Mouse (Mus musculus): ENCODE results near the gene Ap5b1. TPM values are rescaled to one million over a fixed set of nuclear protein-coding genes. Genes with fewer than 3 reads are reported as not detected.

Ap5b1 gene
- polyA plus RNA-seq, 1 experiment from 2014 or later, result 11.5 TPM

- Histone ChIP-seq H3K9ac (replicated peaks; ENCODE audit: low read length) (no peak overlapping the region), H3K27ac (ENCODE audit: low read length) (no peak overlapping the region), H3K4me2 (replicated peaks; ENCODE audit: low read depth, low read length) (no peak overlapping the region), H3K4me1 (ENCODE audit: insufficient read depth, low read length) (peaks cover 3% of the 10 kb centered on the region; the same call in 1 of the 2 replicates), H3K27me3 (ENCODE audit: insufficient read depth, low read length) (no peaks in the 10 kb centered on the region), H3K4me3 (ENCODE audit: low read length) (no peak overlapping the region), H3K9me3 (ENCODE audit: low read length) (no peaks in the 10 kb centered on the region), H3K36me3 (ENCODE audit: insufficient read depth, low read length) (peaks cover 21% of the 10 kb centered on the region)
- no peak for ATAC-seq (ENCODE audit: low FRiP score, low TSS enrichment)
- WGBS, result 68% methylated on average over 4 of the region's 4 CpGs
Measured at GRCm38 (mm10) chr19:5547471-5548056, 20.3 kb upstream of the Ap5b1 start.

GRCm38 (mm10) chr19:5553802-5554201 lies 14.0 kb upstream of the Ap5b1 start:
- Histone ChIP-seq H3K4me1 (ENCODE audit: insufficient read depth, low read length) (peaks cover 37% of the 10 kb centered on the region), H3K36me3 (ENCODE audit: insufficient read depth, low read length) (peaks cover 21% of the 10 kb centered on the region), H3K9me3 (ENCODE audit: low read length) (no peaks in the 10 kb centered on the region), H3K27ac (ENCODE audit: low read length) (no peak overlapping the region), H3K4me3 (ENCODE audit: low read length) (no peak overlapping the region), H3K27me3 (ENCODE audit: insufficient read depth, low read length) (peaks cover 9% of the 10 kb centered on the region), H3K4me2 (replicated peaks; ENCODE audit: low read depth, low read length) (no peak overlapping the region), H3K9ac (replicated peaks; ENCODE audit: low read length) (0 out of 2 replicates have a peak overlapping the region, but pooled peaks have one; percentile 5)
- no peak for ATAC-seq (ENCODE audit: low FRiP score, low TSS enrichment)
- 46% methylated on average over 8 of the region's 8 CpGs for WGBS

- peaks cover 41% of the 10 kb centered on the region for H3K4me1 ChIP-seq (ENCODE audit: insufficient read depth, low read length)
- H3K36me3 ChIP-seq (ENCODE audit: insufficient read depth, low read length), result peaks cover 21% of the 10 kb centered on the region
- peaks cover 14% of the 10 kb centered on the region for H3K27me3 ChIP-seq (ENCODE audit: insufficient read depth, low read length)
- H3K9ac ChIP-seq (replicated peaks; ENCODE audit: low read length), result no peak overlapping the region
- ATAC-seq (ENCODE audit: low FRiP score, low TSS enrichment), result 0 out of 2 replicates have a peak, but pooled peaks have one; percentile 46
- WGBS, result 68% methylated on average over 14 of the region's 14 CpGs
- H3K27ac ChIP-seq (ENCODE audit: low read length), result no peak overlapping the region
- H3K4me3 ChIP-seq (ENCODE audit: low read length), result no peak overlapping the region
- no peaks in the 10 kb centered on the region for H3K9me3 ChIP-seq (ENCODE audit: low read length)
- H3K4me2 ChIP-seq (replicated peaks; ENCODE audit: low read depth, low read length), result no peak overlapping the region
Measured at GRCm38 (mm10) chr19:5554212-5554611, 13.6 kb upstream of the Ap5b1 start.

- Histone ChIP-seq H3K27ac (ENCODE audit: low read length) (peak overlapping the region; percentile 94), H3K4me1 (ENCODE audit: insufficient read depth, low read length) (peaks cover 63% of the 10 kb centered on the region), H3K27me3 (ENCODE audit: insufficient read depth, low read length) (peaks cover 34% of the 10 kb centered on the region), H3K36me3 (ENCODE audit: insufficient read depth, low read length) (no peaks in the 10 kb centered on the region), H3K9ac (replicated peaks; ENCODE audit: low read length) (peak overlapping the region; percentile 55), H3K9me3 (ENCODE audit: low read length) (no peaks in the 10 kb centered on the region), H3K4me2 (replicated peaks; ENCODE audit: low read depth, low read length) (peak overlapping the region; percentile 66), H3K4me3 (ENCODE audit: low read length) (peak overlapping the region; percentile 55)
- WGBS, result 21% methylated on average over 7 of the region's 7 CpGs
- ATAC-seq (ENCODE audit: low FRiP score, low TSS enrichment), result peak; percentile 69
Measured at GRCm38 (mm10) chr19:5558169-5558568, 9.7 kb upstream of the Ap5b1 start.

GRCm38 (mm10) chr19:5558770-5559169 lies 9.1 kb upstream of the Ap5b1 start:
- no peaks in the 10 kb centered on the region for H3K9me3 ChIP-seq (ENCODE audit: low read length)
- peak overlapping the region; percentile 66 for H3K4me2 ChIP-seq (replicated peaks; ENCODE audit: low read depth, low read length)
- H3K27me3 ChIP-seq (ENCODE audit: insufficient read depth, low read length), result peaks cover 34% of the 10 kb centered on the region
- H3K4me1 ChIP-seq (ENCODE audit: insufficient read depth, low read length), result peaks cover 57% of the 10 kb centered on the region
- no peaks in the 10 kb centered on the region for H3K36me3 ChIP-seq (ENCODE audit: insufficient read depth, low read length)
- peak overlapping the region; percentile 55 for H3K4me3 ChIP-seq (ENCODE audit: low read length)
- ATAC-seq (ENCODE audit: low FRiP score, low TSS enrichment), result no peak
- 34% methylated on average over 8 of the region's 8 CpGs for WGBS
- peak overlapping the region; percentile 94 for H3K27ac ChIP-seq (ENCODE audit: low read length)
- H3K9ac ChIP-seq (replicated peaks; ENCODE audit: low read length), result peak overlapping the region; percentile 69

GRCm38 (mm10) chr19:5559229-5559628 lies 8.6 kb upstream of the Ap5b1 start:
- Histone ChIP-seq H3K4me1 (ENCODE audit: insufficient read depth, low read length) (peaks cover 53% of the 10 kb centered on the region), H3K9me3 (ENCODE audit: low read length) (no peaks in the 10 kb centered on the region), H3K36me3 (ENCODE audit: insufficient read depth, low read length) (no peaks in the 10 kb centered on the region), H3K4me3 (ENCODE audit: low read length) (peak overlapping the region; percentile 55), H3K4me2 (replicated peaks; ENCODE audit: low read depth, low read length) (peak overlapping the region; percentile 66), H3K9ac (replicated peaks; ENCODE audit: low read length) (peak overlapping the region; percentile 69), H3K27ac (ENCODE audit: low read length) (peak overlapping the region; percentile 94), H3K27me3 (ENCODE audit: insufficient read depth, low read length) (peaks cover 34% of the 10 kb centered on the region)
- no peak for ATAC-seq (ENCODE audit: low FRiP score, low TSS enrichment)
- 9% methylated on average over 8 of the region's 8 CpGs for WGBS

- Histone ChIP-seq H3K27ac (ENCODE audit: low read length) (peak overlapping the region; percentile 94), H3K4me2 (replicated peaks; ENCODE audit: low read depth, low read length) (peak overlapping the region; percentile 66), H3K9me3 (ENCODE audit: low read length) (no peaks in the 10 kb centered on the region), H3K4me3 (ENCODE audit: low read length) (peak overlapping the region; percentile 55), H3K27me3 (ENCODE audit: insufficient read depth, low read length) (peaks cover 34% of the 10 kb centered on the region), H3K36me3 (ENCODE audit: insufficient read depth, low read length) (no peaks in the 10 kb centered on the region), H3K4me1 (ENCODE audit: insufficient read depth, low read length) (peaks cover 50% of the 10 kb centered on the region), H3K9ac (replicated peaks; ENCODE audit: low read length) (peak overlapping the region; percentile 69)
- under 1% methylated on average over 64 of the region's 69 CpGs for WGBS
- peak; percentile 58 for ATAC-seq (ENCODE audit: low FRiP score, low TSS enrichment)
Measured at GRCm38 (mm10) chr19:5559631-5560456, 8.0 kb upstream of the Ap5b1 start.

- Histone ChIP-seq H3K36me3 (ENCODE audit: insufficient read depth, low read length) (no peaks in the 10 kb centered on the region), H3K4me1 (ENCODE audit: insufficient read depth, low read length) (peaks cover 48% of the 10 kb centered on the region), H3K27ac (ENCODE audit: low read length) (peak within 1 kb of the TSS; percentile 94), H3K27me3 (ENCODE audit: insufficient read depth, low read length) (peaks cover 35% of the 10 kb centered on the region), H3K9ac (replicated peaks; ENCODE audit: low read length) (peak within 1 kb of the TSS; percentile 69), H3K4me2 (replicated peaks; ENCODE audit: low read depth, low read length) (peak within 1 kb of the TSS; percentile 66), H3K9me3 (ENCODE audit: low read length) (no peaks in the 10 kb centered on the region), H3K4me3 (ENCODE audit: low read length) (peak within 1 kb of the TSS; percentile 55)
- peak; percentile 57 for ATAC-seq (ENCODE audit: low FRiP score, low TSS enrichment)
- WGBS, result under 1% methylated on average over 55 of the region's 57 CpGs
Measured at GRCm38 (mm10) chr19:5560457-5561041, 7.3 kb upstream of the Ap5b1 start, which contains the start of gene Ovol1. Gene Ovol1 (minus strand): TSS chr19:5560646.

GRCm38 (mm10) chr19:5561252-5561790 lies 6.5 kb upstream of the Ap5b1 start:
- peak overlapping the region; percentile 55 for H3K4me3 ChIP-seq (ENCODE audit: low read length)
- H3K36me3 ChIP-seq (ENCODE audit: insufficient read depth, low read length), result no peaks in the 10 kb centered on the region
- peak overlapping the region; percentile 29 for H3K9ac ChIP-seq (replicated peaks; ENCODE audit: low read length)
- 6% methylated on average over 10 of the region's 10 CpGs for WGBS
- H3K9me3 ChIP-seq (ENCODE audit: low read length), result no peaks in the 10 kb centered on the region
- peak; percentile 42 for ATAC-seq (ENCODE audit: low FRiP score, low TSS enrichment)
- H3K4me1 ChIP-seq (ENCODE audit: insufficient read depth, low read length), result peaks cover 55% of the 10 kb centered on the region
- peak overlapping the region; percentile 66 for H3K4me2 ChIP-seq (replicated peaks; ENCODE audit: low read depth, low read length)
- peaks cover 37% of the 10 kb centered on the region for H3K27me3 ChIP-seq (ENCODE audit: insufficient read depth, low read length)
- H3K27ac ChIP-seq (ENCODE audit: low read length), result peak overlapping the region; percentile 89

Measured in kidney, embryonic 16.5 days (tissue).